Mouse (Mus musculus) liver, embryonic 12.5 days (tissue): ENCODE measurements around the gene Ric8b. TPM values are rescaled to one million over a fixed set of nuclear protein-coding genes. Genes with fewer than 3 reads are reported as not detected.

Experiments
- ATAC-seq: fragments of 200-750 bp; cut with Nextera tagmentation; 2 replicates; pipeline ENCODE4 v1.8.0; 2017; ENCODE audit warnings: moderate number of reproducible peaks, mild to moderate bottlenecking, moderate library complexity
- H3K27ac ChIP-seq: fragments of 300-500 bp; sonication (generic); 2 replicates; pipeline ENCODE4 v1.5.1; 2016; ENCODE audit warnings: mild to moderate bottlenecking
- H3K27me3 ChIP-seq: fragments of 300-500 bp; sonication (generic); replicated peaks from 2 replicates; pipeline ENCODE4 v1.6.1; 2016; ENCODE audit warnings: mild to moderate bottlenecking, moderate library complexity
- H3K36me3 ChIP-seq: fragments of 300-500 bp; sonication (generic); 2 replicates; pipeline ENCODE4 v1.6.1; 2016; ENCODE audit warnings: mild to moderate bottlenecking, moderate library complexity
- H3K4me1 ChIP-seq: fragments of 300-500 bp; sonication (generic); 2 replicates; pipeline ENCODE4 v1.6.1; 2016
- H3K4me2 ChIP-seq: fragments of 300-500 bp; sonication (generic); 2 replicates; pipeline ENCODE4 v1.6.1; 2016; ENCODE audit warnings: mild to moderate bottlenecking, moderate library complexity
- H3K4me3 ChIP-seq: fragments of 300-500 bp; sonication (generic); 2 replicates; pipeline ENCODE4 v1.5.1; 2016; ENCODE audit warnings: mild to moderate bottlenecking, moderate library complexity
- H3K9ac ChIP-seq: fragments of 300-500 bp; sonication (generic); 2 replicates; pipeline ENCODE4 v1.6.1; 2016; ENCODE audit warnings: mild to moderate bottlenecking, moderate library complexity
- H3K9me3 ChIP-seq: fragments of 300-500 bp; sonication (generic); replicated peaks from 2 replicates; pipeline ENCODE4 v1.6.1; 2016; ENCODE audit warnings: mild to moderate bottlenecking, moderate library complexity
- WGBS: fragments of 180-500 bp; shearing (Covaris S2); methylation state at CpG from one replicate; pipeline ENCODE4 v1.1.7; 2016; ENCODE audit not compliant: insufficient replicate concordance; 5-methylcytosine and 5-hydroxymethylcytosine counted together
- polyA plus RNA-seq: library from polyadenylated mRNA; unstranded; fragments of >200 nt; fragmentation: Nextera tagmentation; extraction: Ambion mirVana; gene quantifications from 2 replicates; pipeline ENCODE4 v1.2.1, GENCODE M21; 2016

Ric8b gene
- polyA plus RNA-seq, 1 experiment from 2014 or later, result 6.6 TPM

DNA sequence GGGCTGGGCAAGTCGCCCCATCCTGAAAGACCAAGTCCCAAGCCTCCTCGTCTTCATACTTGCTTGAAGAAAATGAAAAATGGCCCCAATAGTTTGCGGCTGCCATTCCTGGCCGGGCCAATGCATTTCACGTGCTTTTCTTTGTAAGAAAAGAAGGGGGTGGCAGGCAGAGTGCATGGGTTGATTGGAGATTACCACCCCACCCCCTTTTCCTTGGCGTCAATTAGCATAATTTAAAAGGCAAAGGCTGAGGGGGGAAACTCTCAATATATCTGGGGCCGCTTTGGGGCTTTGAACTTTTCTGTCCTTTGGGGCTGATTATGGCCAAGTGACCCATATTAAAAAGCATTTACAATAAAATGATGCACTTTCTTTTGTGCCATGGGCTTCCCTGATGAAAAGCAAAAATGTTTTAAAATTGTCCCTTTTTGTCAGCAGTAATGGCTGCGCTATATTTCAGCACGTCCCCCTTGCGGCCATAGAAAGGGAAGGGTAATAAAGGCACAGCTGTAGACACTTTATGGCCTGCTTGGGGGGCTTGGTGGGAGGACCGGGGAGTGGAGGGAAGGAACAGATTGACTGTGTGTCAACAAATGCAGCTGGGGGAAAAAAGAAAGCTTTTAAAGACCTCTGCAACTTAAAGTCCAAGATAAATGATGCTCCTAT lies 105.4 kb downstream of the Ric8b start:
- Histone ChIP-seq H3K36me3 (peaks cover 11% of the 10 kb centered on the region; the same call in 1 of the 2 replicates), H3K9ac (no peak overlapping the region), H3K27ac (no peak overlapping the region), H3K4me1 (peaks cover 8% of the 10 kb centered on the region), H3K9me3 (no peaks in the 10 kb centered on the region), H3K27me3 (no peaks in the 10 kb centered on the region), H3K4me2 (no peak overlapping the region), H3K4me3 (no peak overlapping the region)
- 68% methylated on average over 11 of the region's 11 CpGs for WGBS
- ATAC-seq, result no peak

DNA sequence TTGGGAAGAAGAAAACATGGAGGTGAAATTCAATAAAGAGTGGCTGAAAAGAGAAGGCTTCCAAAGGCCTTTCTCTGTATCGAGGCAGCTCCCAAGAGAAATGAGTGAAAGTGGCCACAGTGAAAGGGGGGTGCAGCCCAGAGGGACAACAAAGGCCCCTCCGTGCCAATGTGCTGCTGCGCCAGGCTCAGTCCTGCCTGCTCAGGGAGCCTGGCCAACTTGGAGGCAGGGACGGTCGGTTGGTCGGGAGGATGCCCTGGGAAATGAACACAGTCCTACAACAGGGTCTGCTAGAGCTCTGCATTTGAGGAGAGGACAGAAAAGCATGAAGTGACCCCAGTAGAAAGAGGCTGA lies 105.9 kb downstream of the Ric8b start:
- ATAC-seq, result no peak
- H3K4me2 ChIP-seq, result no peak overlapping the region
- no peaks in the 10 kb centered on the region for H3K27me3 ChIP-seq
- no peak overlapping the region for H3K9ac ChIP-seq
- no peaks in the 10 kb centered on the region for H3K9me3 ChIP-seq
- H3K4me3 ChIP-seq, result no peak overlapping the region
- H3K27ac ChIP-seq, result no peak overlapping the region
- 79% methylated on average over 6 of the region's 6 CpGs for WGBS
- H3K36me3 ChIP-seq, result peaks cover 10% of the 10 kb centered on the region; the same call in 1 of the 2 replicates
- H3K4me1 ChIP-seq, result peaks cover 12% of the 10 kb centered on the region

DNA sequence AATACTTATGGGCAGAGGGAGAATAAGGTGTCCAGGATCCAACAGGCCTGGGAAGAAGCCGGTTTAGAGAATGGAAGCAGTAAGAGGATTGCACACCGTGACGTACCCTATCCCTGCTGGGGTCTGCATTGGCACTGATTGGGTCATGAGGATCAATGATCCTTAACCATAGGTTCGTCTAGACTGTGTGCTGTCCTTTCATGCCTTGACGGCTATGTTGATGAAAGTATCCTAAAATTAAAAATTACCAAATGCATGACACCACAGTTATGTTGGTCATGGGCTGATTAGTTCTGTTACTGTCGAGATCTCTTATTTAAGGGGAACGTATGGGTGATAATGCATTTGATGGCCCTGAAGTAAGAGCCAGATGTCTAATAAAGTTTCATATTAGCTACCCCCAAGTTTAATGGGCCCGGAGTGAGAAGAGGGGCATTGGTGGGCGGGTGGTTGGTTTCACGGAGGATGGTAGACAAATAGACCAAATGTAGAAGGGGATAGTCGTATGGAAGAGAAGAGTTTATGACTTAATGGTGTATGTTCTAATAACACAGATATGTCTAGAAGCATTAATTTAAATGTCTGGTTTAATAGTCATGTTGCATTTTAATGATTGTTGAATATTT lies 108.5 kb downstream of the Ric8b start:
- WGBS, result 80% methylated on average over 11 of the region's 11 CpGs
- H3K27ac ChIP-seq, result no peak overlapping the region
- H3K4me2 ChIP-seq, result no peak overlapping the region
- peaks cover 12% of the 10 kb centered on the region for H3K4me1 ChIP-seq
- H3K9me3 ChIP-seq, result no peaks in the 10 kb centered on the region
- no peaks in the 10 kb centered on the region for H3K27me3 ChIP-seq
- H3K9ac ChIP-seq, result no peak overlapping the region
- H3K4me3 ChIP-seq, result no peak overlapping the region
- ATAC-seq, result peak; percentile 85
- H3K36me3 ChIP-seq, result no peaks in the 10 kb centered on the region

DNA sequence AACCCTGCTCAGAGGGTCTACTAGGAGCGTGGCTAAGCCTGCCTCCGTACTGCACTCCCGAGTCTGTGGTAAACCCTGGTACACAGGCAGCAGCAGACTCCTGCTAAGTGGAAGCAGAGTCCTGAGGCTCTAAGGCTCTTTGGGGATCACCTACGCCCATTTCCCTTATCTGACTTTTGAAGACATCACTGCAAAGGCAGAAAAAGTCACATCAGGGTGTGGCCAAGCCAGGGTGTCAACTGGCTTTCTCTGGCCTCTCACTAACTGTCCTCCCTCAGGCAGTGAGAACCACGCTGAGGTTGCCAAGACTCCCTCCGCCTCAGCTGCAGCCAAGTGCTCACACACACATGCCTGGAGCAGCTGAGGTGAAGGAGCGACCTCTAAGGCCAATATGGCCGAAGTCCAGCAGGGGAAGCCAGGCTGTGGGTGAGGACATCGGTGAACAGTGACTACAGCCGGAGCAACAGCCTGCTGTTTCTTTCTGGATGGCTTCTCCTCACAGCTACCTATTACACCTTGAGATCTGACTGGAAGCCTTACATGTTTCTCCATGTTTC lies 110.3 kb downstream of the Ric8b start:
- no peak overlapping the region for H3K4me3 ChIP-seq
- 60% methylated on average over 10 of the region's 10 CpGs for WGBS
- no peaks in the 10 kb centered on the region for H3K27me3 ChIP-seq
- peak; percentile 81 for ATAC-seq
- no peak overlapping the region for H3K4me2 ChIP-seq
- H3K9ac ChIP-seq, result no peak overlapping the region
- H3K27ac ChIP-seq, result no peak overlapping the region
- H3K4me1 ChIP-seq, result peaks cover 12% of the 10 kb centered on the region
- no peaks in the 10 kb centered on the region for H3K36me3 ChIP-seq
- no peaks in the 10 kb centered on the region for H3K9me3 ChIP-seq

DNA sequence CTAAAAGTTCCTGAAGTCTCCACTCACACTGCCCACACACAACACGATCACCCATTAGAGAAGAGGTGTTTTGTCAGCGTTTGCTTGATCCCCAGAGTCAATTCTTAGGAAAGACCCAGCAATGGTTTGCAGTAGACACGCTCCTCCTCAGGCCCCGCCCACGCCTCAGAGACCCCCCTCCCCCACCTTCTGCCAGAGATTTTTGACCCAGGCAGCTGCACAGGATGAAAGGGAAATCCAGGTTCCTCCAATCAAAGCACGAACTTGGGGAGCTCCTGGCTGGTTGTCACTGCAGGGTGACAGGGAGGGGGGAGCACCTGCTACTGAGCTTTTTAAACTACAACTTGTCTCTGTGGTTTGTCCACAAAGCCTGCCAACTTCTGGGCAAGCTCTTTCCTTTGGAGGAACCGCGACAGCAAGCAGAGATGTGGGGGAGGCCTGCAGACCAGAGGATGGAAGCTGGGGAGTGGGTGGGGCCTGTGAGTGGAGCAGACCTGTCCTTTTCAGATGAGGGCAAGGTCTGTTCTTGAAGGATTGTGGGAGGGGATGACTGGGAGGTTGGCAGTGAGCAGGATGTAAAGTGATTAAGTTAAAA lies 117.8 kb downstream of the Ric8b start:
- no peaks in the 10 kb centered on the region for H3K4me1 ChIP-seq
- H3K9ac ChIP-seq, result no peak overlapping the region
- WGBS, result 14% methylated on average over 8 of the region's 8 CpGs
- no peak for ATAC-seq
- no peak overlapping the region for H3K4me2 ChIP-seq
- H3K36me3 ChIP-seq, result no peaks in the 10 kb centered on the region
- no peak overlapping the region for H3K27ac ChIP-seq
- no peaks in the 10 kb centered on the region for H3K9me3 ChIP-seq
- 0 out of 2 replicates have a peak, but pooled peaks cover 2% of the 10 kb centered on the region for H3K27me3 ChIP-seq
- no peak overlapping the region for H3K4me3 ChIP-seq

DNA sequence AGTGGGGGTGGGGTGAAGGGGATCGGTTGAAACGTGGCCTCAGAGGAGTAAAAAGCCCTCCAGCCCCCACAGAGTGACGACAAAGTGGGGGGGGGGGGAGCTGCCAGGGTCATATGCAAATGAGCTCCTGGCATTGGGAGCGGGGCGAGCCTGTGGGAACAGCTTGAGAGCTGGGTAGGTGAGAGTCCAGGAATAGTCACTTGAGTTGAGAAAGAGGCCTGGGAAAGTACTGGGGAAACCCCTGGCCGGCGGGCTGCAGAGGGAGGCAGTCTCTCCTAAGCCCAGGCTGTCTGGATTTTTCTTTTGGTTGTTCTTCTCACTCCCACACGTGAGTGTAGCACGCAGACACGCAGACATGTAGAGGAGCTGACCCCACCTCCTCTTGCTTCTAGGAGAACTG lies 120.7 kb downstream of the Ric8b start:
- ATAC-seq, result no peak
- Histone ChIP-seq H3K4me1 (no peaks in the 10 kb centered on the region), H3K4me3 (no peak overlapping the region), H3K4me2 (no peak overlapping the region), H3K9ac (no peak overlapping the region), H3K9me3 (no peaks in the 10 kb centered on the region), H3K36me3 (no peaks in the 10 kb centered on the region), H3K27ac (no peak overlapping the region), H3K27me3 (0 out of 2 replicates have a peak, but pooled peaks cover 2% of the 10 kb centered on the region)
- 65% methylated on average over 10 of the region's 10 CpGs for WGBS

DNA sequence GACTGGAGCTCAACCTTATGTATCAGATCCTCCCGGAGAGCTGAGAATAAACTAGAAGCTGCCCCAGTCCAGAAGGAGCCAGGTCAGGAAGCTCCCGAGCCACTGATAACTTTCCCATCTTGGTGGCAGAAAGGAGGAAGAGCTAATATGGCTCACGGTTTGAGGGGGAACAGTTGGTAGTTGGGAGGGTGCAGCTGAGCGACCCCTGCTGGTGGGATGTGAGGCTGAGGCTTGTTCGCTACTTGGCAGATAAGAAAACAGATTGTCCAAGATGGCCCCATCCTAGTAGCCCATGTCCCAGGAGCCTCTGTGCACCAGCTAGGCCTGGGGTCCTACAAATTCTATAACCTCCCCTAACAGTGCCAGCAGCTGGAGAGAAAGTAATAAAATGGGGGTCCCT lies 121.4 kb downstream of the Ric8b start:
- H3K4me2 ChIP-seq, result no peak overlapping the region
- H3K4me3 ChIP-seq, result no peak overlapping the region
- H3K27me3 ChIP-seq, result 0 out of 2 replicates have a peak, but pooled peaks cover 2% of the 10 kb centered on the region
- no peaks in the 10 kb centered on the region for H3K36me3 ChIP-seq
- WGBS, result 71% methylated on average over 5 of the region's 5 CpGs
- H3K9ac ChIP-seq, result no peak overlapping the region
- ATAC-seq, result no peak
- no peaks in the 10 kb centered on the region for H3K4me1 ChIP-seq
- no peak overlapping the region for H3K27ac ChIP-seq
- H3K9me3 ChIP-seq, result no peaks in the 10 kb centered on the region

DNA sequence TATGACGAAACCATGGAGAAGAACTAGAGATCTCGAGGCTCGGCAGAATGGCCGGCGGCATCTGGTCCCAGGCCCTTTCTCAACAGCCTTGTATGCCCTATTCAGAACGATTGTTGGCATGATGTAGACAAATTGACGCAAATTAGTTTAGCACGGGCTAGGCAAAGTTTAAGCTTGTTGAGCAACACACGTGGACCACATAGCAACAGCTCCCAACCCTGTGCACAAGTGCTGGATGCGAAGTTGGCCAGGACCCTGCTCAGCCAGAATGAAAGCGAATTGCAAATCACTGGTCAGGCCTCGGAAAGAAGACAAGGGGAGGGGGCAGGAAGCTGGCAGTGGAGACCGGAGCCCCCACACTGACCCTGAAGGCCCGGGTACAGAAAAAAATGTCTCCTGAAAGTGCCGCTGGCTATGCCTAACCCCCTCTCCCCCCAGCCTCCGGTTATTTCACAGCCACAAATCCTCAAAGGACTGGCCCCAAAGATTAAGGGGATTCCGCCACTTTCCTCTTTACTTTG lies 126.8 kb downstream of the Ric8b start:
- WGBS, result 39% methylated on average over 17 of the region's 17 CpGs
- Histone ChIP-seq H3K4me1 (peaks cover 9% of the 10 kb centered on the region; the same call in 1 of the 2 replicates), H3K9ac (no peak overlapping the region), H3K4me2 (peak overlapping the region; percentile 64), H3K4me3 (peak overlapping the region; percentile 37), H3K27me3 (no peaks in the 10 kb centered on the region), H3K36me3 (no peaks in the 10 kb centered on the region), H3K27ac (no peak overlapping the region), H3K9me3 (no peaks in the 10 kb centered on the region; the same call in 1 of the 2 replicates)
- ATAC-seq, result no peak

DNA sequence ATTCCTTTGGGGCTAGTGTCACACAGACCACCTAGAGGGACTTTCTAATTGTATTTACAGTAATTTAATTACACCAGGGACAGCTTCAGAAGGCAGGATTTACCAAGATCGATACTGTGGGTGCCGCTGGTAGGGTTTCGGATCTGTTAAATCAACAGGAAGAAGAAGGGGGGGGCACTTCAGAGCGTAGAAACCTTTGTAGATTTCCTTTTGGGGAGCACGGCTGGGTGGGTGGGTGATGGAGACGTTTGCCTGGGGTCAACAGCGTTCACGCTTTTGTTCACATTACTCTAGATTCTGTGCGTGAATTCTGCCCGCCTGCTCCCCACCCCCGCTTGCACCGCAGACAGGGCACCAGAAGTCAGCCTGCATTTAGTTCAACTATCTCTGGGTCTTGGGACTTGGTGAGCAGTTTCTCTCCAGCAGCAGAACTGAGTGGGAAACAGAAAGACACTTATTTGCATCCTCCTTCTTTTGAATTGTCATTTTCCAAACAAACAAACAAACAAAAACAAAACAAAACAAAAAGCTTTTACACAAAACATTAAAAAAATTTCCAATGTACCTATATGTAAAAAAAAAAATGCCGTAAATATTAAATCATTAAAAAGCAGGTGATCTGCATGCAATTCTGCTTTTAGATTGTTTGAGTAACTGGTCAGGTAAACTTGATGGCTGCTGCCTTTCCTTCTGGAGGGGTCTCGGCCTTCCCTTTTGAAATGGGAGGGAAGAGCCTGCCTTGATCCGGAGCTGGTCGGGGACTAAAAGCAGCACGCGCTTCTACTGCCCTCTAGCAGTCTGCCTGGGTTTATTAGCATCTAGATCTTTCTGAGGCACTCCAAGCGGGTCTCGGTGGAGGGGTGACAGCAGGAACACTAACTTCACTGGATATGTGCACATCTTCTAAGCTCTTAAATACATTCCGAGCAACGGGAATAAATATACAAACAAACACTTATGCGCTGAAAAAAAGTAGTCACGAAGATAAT lies 127.6 kb downstream of the Ric8b start:
- no peaks in the 10 kb centered on the region for H3K36me3 ChIP-seq
- no peaks in the 10 kb centered on the region for H3K27me3 ChIP-seq
- H3K4me2 ChIP-seq, result peak overlapping the region; percentile 64
- no peak overlapping the region for H3K27ac ChIP-seq
- H3K4me3 ChIP-seq, result peak overlapping the region; percentile 37
- peaks cover 9% of the 10 kb centered on the region; the same call in 1 of the 2 replicates for H3K4me1 ChIP-seq
- H3K9me3 ChIP-seq, result no peaks in the 10 kb centered on the region; the same call in 1 of the 2 replicates
- 10% methylated on average over 24 of the region's 24 CpGs for WGBS
- H3K9ac ChIP-seq, result peak overlapping the region; percentile 29; the same call in 1 of the 2 replicates
- ATAC-seq, result no peak

DNA sequence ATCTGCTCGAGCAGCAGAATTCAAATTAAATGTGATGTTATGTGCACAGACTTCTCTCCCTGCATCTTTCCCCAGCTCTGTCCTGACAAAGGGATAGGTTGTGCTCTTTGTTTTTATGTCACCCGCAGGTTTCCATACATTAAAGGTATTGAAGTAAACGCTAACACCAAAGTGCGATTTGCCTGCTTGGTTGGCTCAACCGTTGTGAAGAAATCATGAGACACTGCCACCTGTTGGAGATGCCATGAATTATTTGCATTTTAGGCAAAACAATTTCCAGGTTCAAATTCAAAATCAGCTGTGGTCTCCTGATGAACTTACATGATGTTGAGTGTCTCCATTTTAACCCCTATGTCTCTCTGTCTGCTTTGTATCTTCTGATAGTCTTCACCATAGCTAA lies 129.2 kb downstream of the Ric8b start:
- Histone ChIP-seq H3K36me3 (no peaks in the 10 kb centered on the region), H3K4me1 (peaks cover 9% of the 10 kb centered on the region; the same call in 1 of the 2 replicates), H3K27me3 (no peaks in the 10 kb centered on the region), H3K9me3 (no peaks in the 10 kb centered on the region; the same call in 1 of the 2 replicates), H3K27ac (no peak overlapping the region), H3K4me2 (no peak overlapping the region), H3K4me3 (no peak overlapping the region), H3K9ac (no peak overlapping the region)
- 25% methylated on average over 5 of the region's 5 CpGs for WGBS
- no peak for ATAC-seq

DNA sequence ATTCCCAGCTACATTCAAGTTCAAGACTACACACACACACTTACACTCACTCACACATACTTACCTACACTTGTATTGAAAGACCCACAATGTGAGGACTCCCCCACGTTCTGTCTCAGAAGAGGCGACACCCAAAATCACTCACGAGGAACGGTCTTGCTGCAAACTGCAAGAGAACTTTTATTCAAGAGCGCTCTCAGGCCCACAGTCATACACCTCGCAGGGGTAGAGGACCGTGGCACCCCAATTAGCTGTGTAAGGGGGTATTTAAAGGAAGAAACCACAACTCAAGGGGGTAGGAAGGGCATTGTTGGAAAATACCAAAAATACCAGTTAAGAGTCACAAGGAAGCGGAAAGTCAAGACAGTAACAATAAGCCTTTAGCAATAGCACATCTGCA lies 130.6 kb downstream of the Ric8b start:
- Histone ChIP-seq H3K4me2 (no peak overlapping the region), H3K27me3 (no peaks in the 10 kb centered on the region), H3K36me3 (no peaks in the 10 kb centered on the region), H3K4me1 (peaks cover 9% of the 10 kb centered on the region; the same call in 1 of the 2 replicates), H3K9ac (no peak overlapping the region), H3K4me3 (no peak overlapping the region), H3K27ac (no peak overlapping the region), H3K9me3 (no peaks in the 10 kb centered on the region; the same call in 1 of the 2 replicates)
- WGBS, result 82% methylated on average over 8 of the region's 8 CpGs
- no peak for ATAC-seq
